Comparison of ENCODE assay signal across 12 mouse cellular contexts in the genomic region with DNA sequence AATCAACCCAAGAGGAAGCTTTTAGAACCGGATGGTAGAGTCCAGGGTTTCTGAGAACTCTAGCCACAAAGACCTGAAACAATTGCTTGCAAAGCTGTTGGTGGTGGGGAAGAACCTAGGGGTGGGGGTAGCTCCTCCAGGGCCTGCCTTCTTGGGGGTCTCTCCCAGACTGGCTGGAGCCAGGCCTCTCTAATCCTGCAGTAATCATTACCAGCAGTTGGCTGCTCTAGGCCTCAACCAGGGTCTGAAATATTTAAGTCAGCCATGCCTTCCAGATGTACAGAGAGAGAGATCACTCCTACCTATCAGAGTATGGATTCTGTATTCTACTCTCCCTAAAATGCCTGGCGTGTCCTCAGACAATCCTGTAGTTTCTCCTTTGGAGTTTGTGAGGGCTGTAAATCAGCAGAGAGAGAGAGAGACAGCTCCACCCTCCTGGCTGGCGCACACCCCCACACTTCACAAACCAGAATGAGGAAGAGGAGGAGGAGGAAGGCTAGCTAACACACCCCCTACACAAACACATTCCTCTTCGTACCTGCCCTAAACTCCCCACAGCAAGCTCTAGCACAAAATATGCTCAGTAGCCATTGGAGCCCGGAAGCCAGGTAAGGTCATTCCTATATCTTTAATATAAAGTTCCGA. TPM values are rescaled to one million over a fixed set of nuclear protein-coding genes. Genes with fewer than 3 reads are reported as not detected.
DNase-seq lines count a peak whose midpoint lies in the region; ATAC-seq lines count a peak whose summit lies in the region.
"Had no signal": no experiment of that assay in that cellular context is flagged by ENCODE, and none has a peak within 500 bp of the region (broad histone marks: within the 10 kb centered on the region; RNA-seq: fewer than 3 reads in every experiment).

No protein-coding gene starts in this region.

- H3K4me3 ChIP-seq in forebrain, embryonic 10.5 days = no peak overlapping the region
- H3K4me3 ChIP-seq in forebrain, embryonic 15.5 days = no peak overlapping the region
- no peak overlapping the region for H3K4me3 ChIP-seq in embryonic facial prominence, embryonic 15.5 days (replicated peaks)
- no peak overlapping the region for H3K4me3 ChIP-seq in liver, embryonic 16.5 days (ENCODE audit: low read depth, low read length)
- H3K4me3 ChIP-seq: neural tube, embryonic 12.5 days had no signal

- ATAC-seq in forebrain, embryonic 15.5 days (replicated peaks) = no peak
- no peak for ATAC-seq in embryonic facial prominence, embryonic 15.5 days (ENCODE audit: insufficient number of reproducible peaks, low FRiP score, low TSS enrichment, low read depth)
- ATAC-seq in liver, embryonic 16.5 days (ENCODE audit: low read depth) = no peak
- ATAC-seq: forebrain, embryonic 16.5 days had no signal

- H3K9ac ChIP-seq in forebrain, embryonic 15.5 days (replicated peaks) = no peak overlapping the region
- H3K9ac ChIP-seq in embryonic facial prominence, embryonic 15.5 days = no peak overlapping the region
- H3K9ac ChIP-seq in liver, embryonic 16.5 days (ENCODE audit: low read depth, low read length) = no peak overlapping the region
- H3K9ac ChIP-seq: neural tube, embryonic 12.5 days had no signal

- DNase-seq in forebrain, embryonic 10.5 days (ENCODE audit: extremely low spot score, low spot score) = no peak
- DNase-seq in kidney, postnatal 10 days = peak; percentile 9
- no peak for DNase-seq in kidney, adult 18-20 months
- no peak for DNase-seq in thymus, postnatal 14 days
- DNase-seq in B cell, adult 2 months = no peak
- DNase-seq: cerebellum, adult 9-10 months; left cerebral cortex, postnatal 4 days had no signal

- peak overlapping the region; percentile 98 for H3K27ac ChIP-seq in forebrain, embryonic 10.5 days
- H3K27ac ChIP-seq in forebrain, embryonic 15.5 days (replicated peaks) = no peak overlapping the region
- peak overlapping the region; percentile 100 for H3K27ac ChIP-seq in embryonic facial prominence, embryonic 15.5 days (replicated peaks)
- H3K27ac ChIP-seq in liver, embryonic 16.5 days (ENCODE audit: low read length) = no peak overlapping the region
- H3K27ac ChIP-seq: neural tube, embryonic 12.5 days had no signal

- no peak overlapping the region for H3K4me2 ChIP-seq in forebrain, embryonic 15.5 days (replicated peaks)
- no peak overlapping the region for H3K4me2 ChIP-seq in embryonic facial prominence, embryonic 15.5 days (replicated peaks)
- H3K4me2 ChIP-seq in liver, embryonic 16.5 days (ENCODE audit: low read depth, low read length) = 0 out of 2 replicates have a peak overlapping the region, but pooled peaks have one; percentile 4

- no peaks in the 10 kb centered on the region for H3K27me3 ChIP-seq in forebrain, embryonic 10.5 days (ENCODE audit: poor library complexity, severe bottlenecking)
- no peaks in the 10 kb centered on the region for H3K27me3 ChIP-seq in forebrain, embryonic 15.5 days
- no peaks in the 10 kb centered on the region for H3K27me3 ChIP-seq in embryonic facial prominence, embryonic 15.5 days
- H3K27me3 ChIP-seq in liver, embryonic 16.5 days (ENCODE audit: control insufficient read depth, insufficient read depth, low read depth, low read length) = no peaks in the 10 kb centered on the region; the same call in none of the 2 replicates
- H3K27me3 ChIP-seq: neural tube, embryonic 12.5 days had no signal

- peaks cover 64% of the 10 kb centered on the region for H3K4me1 ChIP-seq in forebrain, embryonic 10.5 days
- peaks cover 49% of the 10 kb centered on the region for H3K4me1 ChIP-seq in forebrain, embryonic 15.5 days
- H3K4me1 ChIP-seq in embryonic facial prominence, embryonic 15.5 days = peaks cover 51% of the 10 kb centered on the region
- H3K4me1 ChIP-seq in liver, embryonic 16.5 days (ENCODE audit: control insufficient read depth, low read depth, low read length) = peaks cover 26% of the 10 kb centered on the region

- H3K9me3 ChIP-seq in forebrain, embryonic 10.5 days = no peaks in the 10 kb centered on the region
- H3K9me3 ChIP-seq in forebrain, embryonic 15.5 days = no peaks in the 10 kb centered on the region
- H3K9me3 ChIP-seq in embryonic facial prominence, embryonic 15.5 days (replicated peaks) = no peaks in the 10 kb centered on the region
- H3K9me3 ChIP-seq in liver, embryonic 16.5 days (replicated peaks; ENCODE audit: control insufficient read depth, low read length) = no peaks in the 10 kb centered on the region
- H3K9me3 ChIP-seq: neural tube, embryonic 12.5 days had no signal

- WGBS in forebrain, embryonic 10.5 days = 63% methylated on average over 6 of the region's 6 CpGs
- WGBS in forebrain, embryonic 15.5 days = 71% methylated on average over 6 of the region's 6 CpGs
- 34% methylated on average over 6 of the region's 6 CpGs for WGBS in embryonic facial prominence, embryonic 15.5 days
- 40% methylated on average over 6 of the region's 6 CpGs for WGBS in liver, embryonic 16.5 days (ENCODE audit: insufficient replicate concordance)

- peaks cover 43% of the 10 kb centered on the region for H3K36me3 ChIP-seq in forebrain, embryonic 10.5 days (replicated peaks)
- peaks cover 27% of the 10 kb centered on the region for H3K36me3 ChIP-seq in forebrain, embryonic 15.5 days
- H3K36me3 ChIP-seq in embryonic facial prominence, embryonic 15.5 days = peaks cover 29% of the 10 kb centered on the region
- H3K36me3 ChIP-seq in liver, embryonic 16.5 days (ENCODE audit: control insufficient read depth, insufficient read depth) = peaks cover 15% of the 10 kb centered on the region

RNA-seq across cellular contexts. Expression of a gene that starts 0.5 kb away (rescaled TPM):
- polyA plus RNA-seq in forebrain, embryonic 10.5 days (2016; fragmentation: Nextera tagmentation; extraction: Ambion mirVana) = 47.9 and 52.4 TPM in 2 replicates
- polyA plus RNA-seq in forebrain, embryonic 15.5 days (2015; fragmentation: Nextera tagmentation; extraction: Ambion mirVana) = 25.7 and 27.7 TPM in 2 replicates
- polyA plus RNA-seq in embryonic facial prominence, embryonic 15.5 days (2015; fragmentation: Nextera tagmentation; extraction: Ambion mirVana) = 75.8 and 80.5 TPM in 2 replicates
- 4.6 and 4.7 TPM in 2 replicates for polyA plus RNA-seq in liver, embryonic 16.5 days (2015; fragmentation: Nextera tagmentation; extraction: Ambion mirVana)

RNA-seq across cellular contexts. Expression of a gene that starts 7.5 kb away (rescaled TPM):
- polyA plus RNA-seq in forebrain, embryonic 10.5 days (2016; fragmentation: Nextera tagmentation; extraction: Ambion mirVana) = 71.4 and 75.0 TPM in 2 replicates
- polyA plus RNA-seq in forebrain, embryonic 15.5 days (2015; fragmentation: Nextera tagmentation; extraction: Ambion mirVana) = 83.9 and 87.1 TPM in 2 replicates
- 73.1 and 77.3 TPM in 2 replicates for polyA plus RNA-seq in embryonic facial prominence, embryonic 15.5 days (2015; fragmentation: Nextera tagmentation; extraction: Ambion mirVana)
- polyA plus RNA-seq in liver, embryonic 16.5 days (2015; fragmentation: Nextera tagmentation; extraction: Ambion mirVana) = 27.0 and 29.0 TPM in 2 replicates

RNA-seq across cellular contexts. Expression of a gene that starts 8.2 kb away (rescaled TPM):
- 34.5 and 35.8 TPM in 2 replicates for polyA plus RNA-seq in forebrain, embryonic 10.5 days (2016; fragmentation: Nextera tagmentation; extraction: Ambion mirVana)
- 24.0 and 24.4 TPM in 2 replicates for polyA plus RNA-seq in forebrain, embryonic 15.5 days (2015; fragmentation: Nextera tagmentation; extraction: Ambion mirVana)
- polyA plus RNA-seq in embryonic facial prominence, embryonic 15.5 days (2015; fragmentation: Nextera tagmentation; extraction: Ambion mirVana) = 20.2 and 22.1 TPM in 2 replicates
- 12.0 and 13.4 TPM in 2 replicates for polyA plus RNA-seq in liver, embryonic 16.5 days (2015; fragmentation: Nextera tagmentation; extraction: Ambion mirVana)

RNA-seq across cellular contexts. Expression of a gene that starts 24.8 kb away (rescaled TPM):
- polyA plus RNA-seq in forebrain, embryonic 10.5 days (2016; fragmentation: Nextera tagmentation; extraction: Ambion mirVana) = 3.4 and 3.8 TPM in 2 replicates
- 14.4 and 15.5 TPM in 2 replicates for polyA plus RNA-seq in forebrain, embryonic 15.5 days (2015; fragmentation: Nextera tagmentation; extraction: Ambion mirVana)
- polyA plus RNA-seq in embryonic facial prominence, embryonic 15.5 days (2015; fragmentation: Nextera tagmentation; extraction: Ambion mirVana) = 4.8 and 5.9 TPM in 2 replicates
- polyA plus RNA-seq in liver, embryonic 16.5 days (2015; fragmentation: Nextera tagmentation; extraction: Ambion mirVana) = 5.4 and 8.0 TPM in 2 replicates

RNA-seq across cellular contexts. Expression of a gene that starts 31.8 kb away (rescaled TPM):
- polyA plus RNA-seq in forebrain, embryonic 10.5 days (2016; fragmentation: Nextera tagmentation; extraction: Ambion mirVana) = 0.15 and 0.25 TPM in 2 replicates
- polyA plus RNA-seq in forebrain, embryonic 15.5 days (2015; fragmentation: Nextera tagmentation; extraction: Ambion mirVana) = 1.7 and 2.2 TPM in 2 replicates
- 0.68 and 0.75 TPM in 2 replicates for polyA plus RNA-seq in embryonic facial prominence, embryonic 15.5 days (2015; fragmentation: Nextera tagmentation; extraction: Ambion mirVana)
- not detected in 2 replicates for polyA plus RNA-seq in liver, embryonic 16.5 days (2015; fragmentation: Nextera tagmentation; extraction: Ambion mirVana)

Comparison
In these comparisons a context has a peak if more than half of its experiments do, and no peak if none do; other contexts are left out.
1. H3K27ac ChIP-seq: peak in forebrain, embryonic 10.5 days (single experiment) and embryonic facial prominence, embryonic 15.5 days (single experiment); none in forebrain, embryonic 15.5 days (single experiment) and liver, embryonic 16.5 days (single experiment).